Mouse (Mus musculus): ENCODE results near the gene 1700008P02Rik.
"Not testable (repeated sequence)": the region's sequence is repeated elsewhere in the genome, so short reads cannot be mapped to it uniquely, and the experiment has no call there.

Gene 1700008P02Rik

GRCm38 (mm10) chr3:6620343-6620742, at the start of gene 1700008P02Rik:
1700008P02Rik (minus strand) TSS chr3:6620443.
- DNase-seq, result no peak

- DNase-seq, result no peak
These were observed 29.2 kb upstream of the 1700008P02Rik start for GRCm38 (mm10) chr3:6649411-6649810.

GRCm38 (mm10) chr3:6638151-6638550, 17.9 kb upstream of the 1700008P02Rik start:
- not testable (repeated sequence) for DNase-seq

GRCm38 (mm10) chr3:6634256-6634655, 14.0 kb upstream of the 1700008P02Rik start:
- DNase-seq, result no peak

- no peak for DNase-seq
These were observed 2.4 kb downstream of the 1700008P02Rik start for GRCm38 (mm10) chr3:6617881-6618280.

Data from lung, postnatal 14 days (tissue).